Mouse (Mus musculus): ENCODE measurements around the gene Pdpr. TPM values are rescaled to one million over a fixed set of nuclear protein-coding genes. Genes with fewer than 3 reads are reported as not detected.
A peak's percentile ranks its signal among the peaks of the same experiment; 100 is the strongest.

The Pdpr gene
- total and polyA plus RNA-seq, 3 experiments: 8.3 to 11.6 (median 8.3) TPM

DNA sequence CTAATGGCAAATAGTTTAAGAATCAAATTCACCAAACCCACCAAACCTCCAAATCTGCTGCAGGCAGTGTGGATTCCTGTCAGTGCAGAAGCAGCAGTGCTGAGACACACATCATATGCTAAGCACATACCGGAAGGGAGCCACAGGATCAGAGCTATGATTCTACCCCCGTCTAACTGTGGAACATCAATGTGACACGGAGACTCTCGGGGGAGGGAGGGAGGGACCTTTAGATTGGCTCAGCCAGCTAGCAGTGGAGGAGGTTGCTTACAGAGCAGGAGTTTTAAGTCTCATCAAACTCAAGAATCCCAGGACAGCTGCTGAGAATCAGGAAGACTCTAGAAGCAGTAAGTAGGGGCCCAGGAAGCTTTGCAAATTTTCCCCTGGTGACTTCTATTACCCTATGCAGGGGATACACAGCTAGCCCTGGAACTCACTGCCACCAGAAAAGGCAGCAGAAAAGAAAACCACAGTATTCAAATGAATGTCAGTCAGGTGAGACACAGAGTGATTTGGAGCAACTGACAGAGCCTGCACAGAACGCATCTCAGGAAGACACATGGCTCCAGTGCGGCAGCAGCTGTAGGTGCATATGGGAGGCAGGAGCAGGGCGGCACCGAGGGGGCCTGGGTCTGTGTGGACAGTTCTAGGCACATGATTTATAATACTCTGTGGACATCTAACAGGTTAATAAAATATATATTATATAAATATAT lies 61.4 kb downstream of the Pdpr start (continued):
- TF ChIP-seq MEF2A (IDR thresholded peaks at IDR 0.05; ENCODE audit: borderline replicate concordance, low read depth, low read length) (peak; percentile 22; the same call in 1 of the 2 replicates), IRF4 (IDR thresholded peaks at IDR 0.05; ENCODE audit: low read depth, low read length) (peak; percentile 14; the same call in 1 of the 2 replicates), GABPA (IDR thresholded peaks at IDR 0.05; ENCODE audit: insufficient replicate concordance, low read depth, low read length) (no peak), MAZ (IDR thresholded peaks at IDR 0.05; ENCODE audit: low read depth, low read length) (no peak), ZNF384 (IDR thresholded peaks at IDR 0.05; ENCODE audit: low read depth, low read length) (no peak), RAD21 (IDR thresholded peaks at IDR 0.05; ENCODE audit: low read depth, low read length) (no peak), JUN (IDR thresholded peaks at IDR 0.05; ENCODE audit: insufficient read depth, low read depth, low read length) (no peak), JUND (conservative IDR thresholded peaks at IDR 0.05; ENCODE audit: low read depth, low read length) (no peak), ZKSCAN1 (IDR thresholded peaks at IDR 0.05; ENCODE audit: borderline replicate concordance, low read depth, low read length) (no peak), MXI1 (IDR thresholded peaks at IDR 0.05; ENCODE audit: low read depth, low read length) (peak; percentile 81; the same call in 1 of the 2 replicates), CHD2 (IDR thresholded peaks at IDR 0.05; ENCODE audit: low read length) (no peak), RCOR1 (conservative IDR thresholded peaks at IDR 0.05; ENCODE audit: low read depth, low read length) (no peak), POLR2AphosphoS2 (IDR thresholded peaks at IDR 0.05; ENCODE audit: low read depth, low read length) (no peak), USF1 (IDR thresholded peaks at IDR 0.05; ENCODE audit: low read depth, low read length) (no peak)

DNA sequence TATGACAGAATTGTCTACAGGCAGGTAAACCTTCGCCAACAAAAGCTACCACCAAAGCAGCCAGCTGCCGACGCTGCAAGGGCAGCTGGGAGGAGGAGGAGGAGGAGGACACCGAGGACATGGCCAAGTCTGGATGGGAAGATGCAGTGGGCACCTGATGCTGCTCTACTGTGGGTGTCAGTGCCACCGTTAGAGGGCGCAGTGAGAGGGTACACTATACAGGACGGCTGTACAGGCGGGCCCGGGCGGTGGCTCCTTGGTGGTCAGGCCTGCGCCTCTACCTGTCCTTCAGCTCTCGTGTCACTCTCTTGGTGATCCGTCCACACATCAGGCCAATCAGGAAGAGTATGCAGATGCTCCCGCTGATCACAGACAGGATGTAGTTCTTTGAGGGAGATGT lies 63.2 kb downstream of the Pdpr start:
- in situ Hi-C loops (cut with MboI; ENCODE audit: low pct_ligation_motif_present, low pct_unique_long_range_greater_than_20kb, low sequenced_read_pairs): no loop called here
- peak; percentile 25 for DNase-seq (ENCODE audit: extremely low read depth)
- peaks cover 48 to 85% of the 10 kb centered on the region in 2 experiments for H3K36me3 ChIP-seq (replicated peaks in 1 of 2; ENCODE audit: control insufficient read depth in 1 of 2, insufficient read depth in 1 of 2, low read length in 1 of 2)

DNA sequence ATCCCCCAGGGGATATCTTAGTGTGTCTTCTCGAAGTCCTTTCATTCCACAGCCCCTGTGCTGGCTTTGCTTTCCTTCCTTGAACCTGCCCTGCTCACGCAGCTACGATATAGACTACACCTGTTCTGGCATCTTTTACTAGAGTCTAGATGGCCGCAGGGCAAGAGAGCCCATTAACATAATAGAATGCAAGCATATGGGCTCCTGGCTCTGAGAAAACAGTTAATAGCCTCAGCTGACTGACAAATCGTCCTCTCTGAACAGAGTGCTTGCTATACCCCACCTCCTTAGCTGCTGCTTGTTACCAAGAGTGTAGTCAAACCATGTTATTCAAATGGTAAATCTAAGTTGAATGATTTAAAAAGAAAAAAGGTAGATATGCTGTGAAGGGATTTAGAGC lies 77.2 kb downstream of the Pdpr start:
- peaks cover 40 to 85% of the 10 kb centered on the region in 2 experiments for H3K36me3 ChIP-seq (replicated peaks in 1 of 2; ENCODE audit: control insufficient read depth in 1 of 2, insufficient read depth in 1 of 2, low read length in 1 of 2)
- no peak overlapping the region for H3K9ac ChIP-seq (ENCODE audit: insufficient read depth, low read depth)
- no peaks in the 10 kb centered on the region for H3K27me3 ChIP-seq (replicated peaks)
- DNase-seq (ENCODE audit: extremely low read depth): no peak
- in situ Hi-C loops (cut with MboI; ENCODE audit: low pct_ligation_motif_present, low pct_unique_long_range_greater_than_20kb, low sequenced_read_pairs): no loop called here
- dilution Hi-C loops (cut with MboI; ENCODE audit: extremely low pct_ligation_motif_present, extremely low pct_unique_long_range_greater_than_20kb, low sequenced_read_pairs): no loop called here
- H3K79me2 ChIP-seq (replicated peaks; ENCODE audit: control insufficient read depth, extremely low read depth, insufficient read depth, poor library complexity, severe bottlenecking): no peaks in the 10 kb centered on the region
- H3K4me3 ChIP-seq (replicated peaks in 1 of 3; ENCODE audit: low read depth in 2 of 3, low read length in 2 of 3, poor library complexity in 1 of 3): no peak overlapping the region
- no peak overlapping the region for H3K27ac ChIP-seq (ENCODE audit: insufficient read depth, low read depth)
- TF ChIP-seq MYC (IDR thresholded peaks at IDR 0.05; ENCODE audit: low read depth, low read length): no peak
- no peak for TF ChIP-seq POLR2A (IDR thresholded peaks at IDR 0.05; ENCODE audit: low read depth, low read length)
- no peak for TF ChIP-seq CTCF (conservative IDR thresholded peaks at IDR 0.05 in 1 of 2, IDR thresholded peaks at IDR 0.05 in 1 of 2; ENCODE audit: low read depth in 2 of 2, low read length in 2 of 2)
- TF ChIP-seq TBP (conservative IDR thresholded peaks at IDR 0.05; ENCODE audit: low read depth, low read length): no peak
- no peak for TF ChIP-seq ZC3H11A (IDR thresholded peaks at IDR 0.05; ENCODE audit: low read depth, low read length)
- TF ChIP-seq IRF4 (IDR thresholded peaks at IDR 0.05; ENCODE audit: low read depth, low read length): no peak
- no peak for TF ChIP-seq JUND (conservative IDR thresholded peaks at IDR 0.05; ENCODE audit: low read depth, low read length)
- TF ChIP-seq SIN3A (IDR thresholded peaks at IDR 0.05; ENCODE audit: low read length): no peak
- TF ChIP-seq MAFK (IDR thresholded peaks at IDR 0.05; ENCODE audit: insufficient replicate concordance, low read length): no peak
- H3K4me1 ChIP-seq (ENCODE audit: control insufficient read depth in 1 of 2, insufficient read depth in 2 of 2): peaks cover 0 to 9% of the 10 kb centered on the region in 2 experiments; a peak in 1 of 4 replicates
- H3K4me2 ChIP-seq (ENCODE audit: insufficient read depth, low read depth, poor library complexity, severe bottlenecking): no peak overlapping the region
- H3K9me3 ChIP-seq (replicated peaks; ENCODE audit: low read length): no peaks in the 10 kb centered on the region

More for the DNA sequence above, 63.2 kb downstream of the Pdpr start:
- H3K27me3 ChIP-seq (replicated peaks): no peaks in the 10 kb centered on the region
- dilution Hi-C loops (cut with MboI; ENCODE audit: extremely low pct_ligation_motif_present, extremely low pct_unique_long_range_greater_than_20kb, low sequenced_read_pairs): no loop called here
- H3K27ac ChIP-seq (ENCODE audit: insufficient read depth, low read depth): no peak overlapping the region
- H3K4me2 ChIP-seq (ENCODE audit: insufficient read depth, low read depth, poor library complexity, severe bottlenecking): no peak overlapping the region
- H3K9me3 ChIP-seq (replicated peaks; ENCODE audit: low read length): no peaks in the 10 kb centered on the region
- no peaks in the 10 kb centered on the region for H3K79me2 ChIP-seq (replicated peaks; ENCODE audit: control insufficient read depth, extremely low read depth, insufficient read depth, poor library complexity, severe bottlenecking)
- peaks cover 8 to 36% of the 10 kb centered on the region in 2 experiments for H3K4me1 ChIP-seq (ENCODE audit: control insufficient read depth in 1 of 2, insufficient read depth in 2 of 2)
- H3K9ac ChIP-seq (ENCODE audit: insufficient read depth, low read depth): no peak overlapping the region
- TF ChIP-seq ZMIZ1 (IDR thresholded peaks at IDR 0.05; ENCODE audit: low read depth, low read length) (no peak), CTCF (conservative IDR thresholded peaks at IDR 0.05 in 1 of 2, IDR thresholded peaks at IDR 0.05 in 1 of 2; ENCODE audit: low read depth in 2 of 2, low read length in 2 of 2) (peak in 1 of 2 experiments; percentile 15; a peak in 1 of 4 replicates)
- H3K4me3 ChIP-seq (replicated peaks in 1 of 3; ENCODE audit: low read depth in 2 of 3, low read length in 2 of 3, poor library complexity in 1 of 3): no peak overlapping the region
